Mouse (Mus musculus): ENCODE results near the gene Hoxa4. TPM values are rescaled to one million over a fixed set of nuclear protein-coding genes. Genes with fewer than 3 reads are reported as not detected.

Gene Hoxa4
- polyA plus RNA-seq, 1 experiment from 2014 or later, result 0.30 TPM

- no peak for DNase-seq
- peaks cover 11% of the 10 kb centered on the region for H3K4me1 ChIP-seq (replicated peaks)
- no peak overlapping the region for H3K4me2 ChIP-seq
- no peak overlapping the region for H3K4me3 ChIP-seq (replicated peaks)
- H3K36me3 ChIP-seq, result no peaks in the 10 kb centered on the region
- no peaks in the 10 kb centered on the region for H3K9me3 ChIP-seq (replicated peaks)
- H3K27ac ChIP-seq, result no peak overlapping the region
- no peak overlapping the region for H3K9ac ChIP-seq
- peaks cover 99% of the 10 kb centered on the region for H3K27me3 ChIP-seq
- WGBS (ENCODE audit: insufficient replicate concordance), result 19% methylated on average over 10 of the region's 10 CpGs
- no peak for ATAC-seq (ENCODE audit: low read depth)
Measured at GRCm38 (mm10) chr6:52194690-52195089, 3.1 kb upstream of the Hoxa4 start.

- Histone ChIP-seq H3K27ac (no peak overlapping the region), H3K36me3 (no peaks in the 10 kb centered on the region), H3K4me3 (replicated peaks) (peak overlapping the region; percentile 52), H3K9ac (peak overlapping the region; percentile 41; the same call in 1 of the 2 replicates), H3K9me3 (replicated peaks) (no peaks in the 10 kb centered on the region), H3K4me1 (replicated peaks) (peaks cover 11% of the 10 kb centered on the region), H3K27me3 (peaks cover 99% of the 10 kb centered on the region), H3K4me2 (peak overlapping the region; percentile 65)
- DNase-seq (peak; percentile 11), ATAC-seq (ENCODE audit: low read depth) (no peak)
- WGBS (ENCODE audit: insufficient replicate concordance), result 3% methylated on average over 29 of the region's 55 CpGs
Measured at GRCm38 (mm10) chr6:52191860-52192550, 452 bp upstream of the Hoxa4 start.

- no peaks in the 10 kb centered on the region for H3K36me3 ChIP-seq
- peaks cover 99% of the 10 kb centered on the region for H3K27me3 ChIP-seq
- DNase-seq, result no peak
- H3K4me2 ChIP-seq, result peak overlapping the region; percentile 65
- H3K9ac ChIP-seq, result no peak overlapping the region
- 6% methylated on average over 23 of the region's 23 CpGs for WGBS (ENCODE audit: insufficient replicate concordance)
- ATAC-seq (ENCODE audit: low read depth), result no peak
- peak overlapping the region; percentile 52; the same call in 1 of the 2 replicates for H3K4me3 ChIP-seq (replicated peaks)
- no peaks in the 10 kb centered on the region for H3K9me3 ChIP-seq (replicated peaks)
- H3K27ac ChIP-seq, result no peak overlapping the region
- peaks cover 11% of the 10 kb centered on the region for H3K4me1 ChIP-seq (replicated peaks)
Measured at GRCm38 (mm10) chr6:52190410-52190809, 1.1 kb downstream of the Hoxa4 start.

DNA sequence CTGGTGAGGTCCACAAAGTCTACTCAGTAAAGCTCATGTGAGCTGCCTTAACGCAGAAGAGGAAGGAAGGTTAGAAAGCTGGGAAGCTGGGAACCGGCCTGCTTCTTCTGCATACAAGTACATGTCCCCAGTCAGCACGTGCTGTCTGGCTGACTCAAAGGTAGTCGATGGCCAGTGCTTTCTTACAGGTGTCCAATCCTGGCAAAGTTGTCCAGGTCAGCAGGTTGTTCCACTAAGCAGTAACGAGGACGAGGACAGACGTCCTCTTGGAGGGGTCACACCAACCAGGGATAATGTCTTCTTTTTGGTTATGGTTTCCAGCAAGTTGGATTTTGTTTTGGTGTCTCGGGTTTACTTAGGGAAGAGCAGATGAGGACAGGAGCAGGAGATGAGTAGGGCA lies 1.6 kb downstream of the Hoxa4 start:
- H3K27ac ChIP-seq, result no peak overlapping the region
- no peak overlapping the region for H3K4me3 ChIP-seq (replicated peaks)
- 20% methylated on average over 8 of the region's 8 CpGs for WGBS (ENCODE audit: insufficient replicate concordance)
- peaks cover 99% of the 10 kb centered on the region for H3K27me3 ChIP-seq
- no peaks in the 10 kb centered on the region for H3K9me3 ChIP-seq (replicated peaks)
- H3K9ac ChIP-seq, result no peak overlapping the region
- ATAC-seq (ENCODE audit: low read depth) (no peak), DNase-seq (no peak)
- H3K36me3 ChIP-seq, result no peaks in the 10 kb centered on the region
- H3K4me1 ChIP-seq (replicated peaks), result peaks cover 11% of the 10 kb centered on the region
- no peak overlapping the region for H3K4me2 ChIP-seq

DNA sequence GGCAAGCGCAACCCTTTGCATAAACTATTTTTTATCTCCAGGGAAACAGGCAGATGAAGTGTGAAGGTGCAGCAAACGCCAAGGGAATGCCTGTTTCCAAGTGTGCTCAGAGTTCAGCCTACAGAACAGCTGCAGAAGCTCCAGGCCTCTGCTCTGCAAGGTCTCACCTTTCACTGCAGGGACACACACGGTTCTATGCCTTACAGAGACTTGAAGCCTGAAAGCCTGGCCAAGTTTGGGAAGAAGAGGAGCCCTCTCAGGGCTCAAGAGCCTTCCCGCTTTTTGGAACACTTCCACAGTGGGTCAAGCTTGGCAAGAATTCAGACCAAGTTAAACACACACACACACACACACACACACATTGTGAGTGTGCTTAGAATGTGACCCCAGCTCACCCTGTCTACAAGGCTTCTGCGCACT lies 2.4 kb downstream of the Hoxa4 start:
- no peaks in the 10 kb centered on the region for H3K36me3 ChIP-seq
- no peak overlapping the region for H3K9ac ChIP-seq
- no peak for ATAC-seq (ENCODE audit: low read depth)
- peaks cover 99% of the 10 kb centered on the region for H3K27me3 ChIP-seq
- no peak overlapping the region for H3K27ac ChIP-seq
- H3K9me3 ChIP-seq (replicated peaks), result no peaks in the 10 kb centered on the region
- DNase-seq, result no peak
- H3K4me2 ChIP-seq, result no peak overlapping the region
- no peak overlapping the region for H3K4me3 ChIP-seq (replicated peaks)
- WGBS (ENCODE audit: insufficient replicate concordance), result 21% methylated on average over 5 of the region's 5 CpGs
- H3K4me1 ChIP-seq (replicated peaks), result peaks cover 11% of the 10 kb centered on the region

GRCm38 (mm10) chr6:52186500-52186899 lies 5.1 kb downstream of the Hoxa4 start:
- Histone ChIP-seq H3K27me3 (peaks cover 100% of the 10 kb centered on the region), H3K27ac (no peak overlapping the region)
- DNase-seq, result no peak

DNA sequence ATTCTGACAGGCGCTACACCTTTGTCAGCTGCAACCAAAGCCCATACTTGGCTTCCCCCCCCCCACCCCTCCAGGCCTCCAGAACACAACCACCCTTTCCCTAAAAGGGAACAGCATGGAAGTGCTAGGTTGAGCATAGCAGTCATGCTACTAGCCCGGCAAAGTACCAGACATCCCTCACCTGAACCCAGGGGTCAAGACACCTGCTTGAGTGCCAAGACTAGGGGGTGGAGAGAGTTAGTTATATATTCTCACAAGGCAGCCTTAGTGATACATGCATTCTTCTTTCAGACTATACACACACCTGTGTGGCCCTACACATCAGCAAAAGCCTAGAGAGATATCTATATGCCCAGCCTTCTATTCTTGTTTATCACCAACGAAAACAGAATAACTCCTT lies 5.7 kb downstream of the Hoxa4 start:
- DNase-seq, result no peak
- 29% methylated on average over 3 of the region's 3 CpGs for WGBS (ENCODE audit: insufficient replicate concordance)
- no peak overlapping the region for H3K9ac ChIP-seq
- no peaks in the 10 kb centered on the region for H3K36me3 ChIP-seq
- no peak for ATAC-seq (ENCODE audit: low read depth)
- no peaks in the 10 kb centered on the region for H3K9me3 ChIP-seq (replicated peaks)
- no peak overlapping the region for H3K27ac ChIP-seq
- H3K27me3 ChIP-seq, result peaks cover 100% of the 10 kb centered on the region
- peaks cover 8% of the 10 kb centered on the region for H3K4me1 ChIP-seq (replicated peaks)
- no peak overlapping the region for H3K4me3 ChIP-seq (replicated peaks)
- no peak overlapping the region for H3K4me2 ChIP-seq

More at GRCm38 (mm10) chr6:52186500-52186899, 5.1 kb downstream of the Hoxa4 start:
- 31% methylated on average over 1 of the region's 1 CpGs for WGBS (ENCODE audit: insufficient replicate concordance)
- H3K4me3 ChIP-seq (replicated peaks), result no peak overlapping the region
- H3K9me3 ChIP-seq (replicated peaks), result no peaks in the 10 kb centered on the region
- peaks cover 11% of the 10 kb centered on the region for H3K4me1 ChIP-seq (replicated peaks)
- ATAC-seq (ENCODE audit: low read depth), result no peak
- H3K36me3 ChIP-seq, result no peaks in the 10 kb centered on the region
- H3K4me2 ChIP-seq, result no peak overlapping the region
- H3K9ac ChIP-seq, result no peak overlapping the region

DNA sequence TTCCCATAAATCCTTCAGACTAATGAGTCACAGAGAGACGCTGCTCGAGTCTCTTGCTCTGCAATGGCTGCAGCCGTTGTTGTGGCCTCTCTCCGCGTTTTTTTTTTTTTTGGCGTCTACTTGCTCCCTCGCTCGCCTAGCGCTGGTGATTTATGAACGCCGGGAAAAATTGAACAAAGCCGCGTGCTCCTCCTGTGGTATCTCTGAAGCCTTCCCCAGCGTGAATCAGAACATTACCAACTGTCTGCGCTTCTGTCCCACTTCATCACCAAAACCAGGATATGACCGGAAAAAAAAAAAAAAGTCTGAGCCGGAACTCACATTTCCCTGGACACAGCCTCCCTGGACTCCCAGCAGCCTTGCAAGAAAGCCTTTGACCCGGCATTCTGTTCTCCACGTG lies 6.3 kb downstream of the Hoxa4 start:
- no peak overlapping the region for H3K9ac ChIP-seq
- H3K4me1 ChIP-seq (replicated peaks), result peaks cover 8% of the 10 kb centered on the region
- 9% methylated on average over 19 of the region's 19 CpGs for WGBS (ENCODE audit: insufficient replicate concordance)
- H3K36me3 ChIP-seq, result no peaks in the 10 kb centered on the region
- ATAC-seq (ENCODE audit: low read depth) (no peak), DNase-seq (no peak)
- no peaks in the 10 kb centered on the region for H3K9me3 ChIP-seq (replicated peaks)
- H3K4me3 ChIP-seq (replicated peaks), result no peak overlapping the region
- no peak overlapping the region for H3K27ac ChIP-seq
- 0 out of 2 replicates have a peak overlapping the region, but pooled peaks have one; percentile 12 for H3K4me2 ChIP-seq
- H3K27me3 ChIP-seq, result peaks cover 100% of the 10 kb centered on the region

- 18% methylated on average over 6 of the region's 6 CpGs for WGBS (ENCODE audit: insufficient replicate concordance)
- no peak overlapping the region for H3K27ac ChIP-seq
- peaks cover 8% of the 10 kb centered on the region for H3K4me1 ChIP-seq (replicated peaks)
- no peak for ATAC-seq (ENCODE audit: low read depth)
- no peak for DNase-seq
- H3K27me3 ChIP-seq, result peaks cover 100% of the 10 kb centered on the region
- no peak overlapping the region for H3K4me3 ChIP-seq (replicated peaks)
- no peak overlapping the region for H3K9ac ChIP-seq
- no peaks in the 10 kb centered on the region for H3K9me3 ChIP-seq (replicated peaks)
- H3K36me3 ChIP-seq, result no peaks in the 10 kb centered on the region
- H3K4me2 ChIP-seq, result no peak overlapping the region
Measured at GRCm38 (mm10) chr6:52184668-52185067, 6.9 kb downstream of the Hoxa4 start.

DNA sequence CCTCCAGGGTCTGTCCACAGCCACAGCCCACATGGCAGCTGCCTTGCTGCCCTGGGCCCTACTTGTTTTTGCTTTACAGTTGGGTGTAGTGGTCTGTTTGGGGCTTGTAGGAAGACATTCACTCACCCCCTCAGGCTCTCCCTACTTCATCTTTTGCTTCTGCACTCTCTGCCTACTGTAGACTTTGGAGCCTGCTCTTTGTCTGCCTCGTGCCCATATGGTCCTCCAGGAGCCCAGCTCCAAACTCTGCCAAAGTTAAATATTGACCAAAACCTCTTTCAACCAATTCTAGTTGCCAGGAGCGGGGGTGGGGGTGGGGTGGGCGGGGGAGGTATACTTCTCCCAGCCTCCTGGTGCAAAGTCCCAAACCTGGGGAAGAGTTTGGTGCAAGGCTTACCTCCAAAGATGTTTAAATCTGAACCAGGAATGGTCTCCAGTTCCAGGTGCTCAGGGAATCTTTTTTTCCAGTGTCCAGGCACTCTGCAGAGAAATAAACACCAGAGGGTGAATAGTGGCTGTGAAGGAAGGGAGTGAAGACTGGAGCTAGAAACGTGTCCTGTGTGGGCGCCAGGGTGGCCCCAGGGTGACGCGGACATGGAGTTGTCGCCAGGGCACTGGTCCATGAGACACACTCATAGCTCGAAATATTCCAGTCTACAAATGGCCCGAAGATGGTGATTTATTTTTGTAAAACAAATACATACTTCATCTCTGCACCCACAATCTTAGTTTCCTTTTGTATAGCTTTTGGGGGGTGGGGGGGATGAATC lies 8.1 kb downstream of the Hoxa4 start:
- peak; percentile 62; the same call in 1 of the 2 replicates for ATAC-seq (ENCODE audit: low read depth)
- H3K9ac ChIP-seq, result no peak overlapping the region
- H3K4me1 ChIP-seq (replicated peaks), result peaks cover 8% of the 10 kb centered on the region
- peak overlapping the region; percentile 39; the same call in 1 of the 2 replicates for H3K27ac ChIP-seq
- 26% methylated on average over 10 of the region's 10 CpGs for WGBS (ENCODE audit: insufficient replicate concordance)
- no peaks in the 10 kb centered on the region for H3K36me3 ChIP-seq
- DNase-seq, result no peak
- no peak overlapping the region for H3K4me3 ChIP-seq (replicated peaks)
- H3K4me2 ChIP-seq, result peak overlapping the region; percentile 24; the same call in 1 of the 2 replicates
- H3K27me3 ChIP-seq, result peaks cover 100% of the 10 kb centered on the region
- no peaks in the 10 kb centered on the region for H3K9me3 ChIP-seq (replicated peaks)

GRCm38 (mm10) chr6:52182793-52183192 lies 8.8 kb downstream of the Hoxa4 start:
- Histone ChIP-seq H3K27ac (no peak overlapping the region), H3K9me3 (replicated peaks) (no peaks in the 10 kb centered on the region), H3K4me2 (peak overlapping the region; percentile 23; the same call in 1 of the 2 replicates), H3K27me3 (peaks cover 100% of the 10 kb centered on the region), H3K4me3 (replicated peaks) (no peak overlapping the region), H3K9ac (no peak overlapping the region), H3K4me1 (replicated peaks) (peaks cover 8% of the 10 kb centered on the region), H3K36me3 (no peaks in the 10 kb centered on the region)
- DNase-seq (no peak), ATAC-seq (ENCODE audit: low read depth) (no peak)
- WGBS (ENCODE audit: insufficient replicate concordance), result 55% methylated on average over 1 of the region's 1 CpGs
